Mouse (Mus musculus) ES-Bruce4 (cell line): Measurements from ENCODE around the gene Adamts9.

Source experiments
- CTCF ChIP-seq: IDR thresholded peaks from one replicate; pipeline ENCODE4 v1.8.1; 2011; ENCODE audit warnings: low read depth, low read length
- EP300 ChIP-seq: IDR thresholded peaks from 2 replicates; pipeline ENCODE4 v1.6.1; 2011; ENCODE audit warnings: low read depth, low read length; ENCODE audit not compliant: insufficient read depth

DNA sequence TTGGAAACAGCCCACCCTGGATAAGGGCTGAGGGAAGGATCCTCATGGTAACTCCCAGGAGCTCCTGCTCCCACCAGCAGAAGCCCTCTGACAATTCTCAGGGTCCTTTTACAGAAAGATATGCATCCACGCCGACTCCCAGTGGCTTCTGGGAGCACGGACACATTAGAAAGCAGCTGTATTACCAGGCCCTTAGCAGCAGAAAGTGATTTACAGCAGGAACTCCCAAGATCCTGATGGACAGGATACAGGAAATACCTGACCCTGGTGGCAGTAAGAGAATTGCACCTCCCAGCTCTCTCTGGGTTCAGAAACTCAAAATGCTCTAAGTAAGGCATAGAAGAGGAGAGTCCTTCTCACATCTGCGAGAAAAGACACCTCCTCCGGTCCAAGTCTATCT lies 15.0 kb downstream of the Adamts9 start:
- TF ChIP-seq CTCF (no peak), EP300 (no peak)
